Mouse (Mus musculus) lung, postnatal 0 days (tissue): ENCODE results near the gene Zfp672.

Source experiments
- CTCF ChIP-seq: IDR thresholded peaks from 2 replicates; pipeline ENCODE4 v1.5.1; 2016; ENCODE audit warnings: antibody characterized with exemption, mild to moderate bottlenecking
- EP300 ChIP-seq: IDR thresholded peaks from 2 replicates; pipeline ENCODE4 v1.6.1; 2016; ENCODE audit warnings: antibody characterized with exemption, mild to moderate bottlenecking, control low read depth

GRCm38 (mm10) chr11:58352681-58353548, 22.8 kb upstream of the Zfp672 start:
- peak; percentile 44 for TF ChIP-seq CTCF
- no peak for TF ChIP-seq EP300
